Comparison of ENCODE assay signal across 8 mouse cellular contexts in genomic region chr7:127768997-127769593, GRCm38 (mm10). TPM values are rescaled to one million over a fixed set of nuclear protein-coding genes. Genes with fewer than 3 reads are reported as not detected.
DNase-seq lines count a peak whose midpoint lies in the region; ATAC-seq and TF ChIP-seq lines count a peak whose summit lies in the region.

No protein-coding gene starts in this region.

- peak; percentile 80 for ATAC-seq in embryonic facial prominence, embryonic 12.5 days (ENCODE audit: insufficient number of reproducible peaks, insufficient read depth, low FRiP score, low TSS enrichment)
- peak; percentile 89 for ATAC-seq in limb, embryonic 14.5 days (ENCODE audit: low FRiP score, low read depth)
- peak; percentile 87 for ATAC-seq in midbrain, embryonic 16.5 days

- no peaks in the 10 kb centered on the region for H3K27me3 ChIP-seq in embryonic facial prominence, embryonic 12.5 days
- no peaks in the 10 kb centered on the region for H3K27me3 ChIP-seq in limb, embryonic 14.5 days (ENCODE audit: control insufficient read depth, insufficient read depth, low read length)
- no peaks in the 10 kb centered on the region for H3K27me3 ChIP-seq in midbrain, embryonic 16.5 days (ENCODE audit: control insufficient read depth, insufficient read depth, low read depth, low read length)

- peaks cover 25% of the 10 kb centered on the region for H3K4me1 ChIP-seq in embryonic facial prominence, embryonic 12.5 days
- peaks cover 10% of the 10 kb centered on the region for H3K4me1 ChIP-seq in limb, embryonic 14.5 days (ENCODE audit: control insufficient read depth, insufficient read depth, low read length)
- peaks cover 16% of the 10 kb centered on the region for H3K4me1 ChIP-seq in midbrain, embryonic 16.5 days (ENCODE audit: control insufficient read depth, insufficient read depth, low read length)

- H3K4me3 ChIP-seq in embryonic facial prominence, embryonic 12.5 days = peak overlapping the region; percentile 64
- peak overlapping the region; percentile 70 for H3K4me3 ChIP-seq in limb, embryonic 14.5 days (replicated peaks; ENCODE audit: low read length)
- H3K4me3 ChIP-seq in midbrain, embryonic 16.5 days (ENCODE audit: low read depth, low read length) = peak overlapping the region; percentile 44

- peak overlapping the region; percentile 80 for H3K9ac ChIP-seq in embryonic facial prominence, embryonic 12.5 days
- H3K9ac ChIP-seq in limb, embryonic 14.5 days (ENCODE audit: low read depth, low read length, severe bottlenecking) = peak overlapping the region; percentile 81
- peak overlapping the region; percentile 70 for H3K9ac ChIP-seq in midbrain, embryonic 16.5 days (ENCODE audit: low read depth, low read length)

- H3K4me2 ChIP-seq in embryonic facial prominence, embryonic 12.5 days (replicated peaks) = peak overlapping the region; percentile 88
- peak overlapping the region; percentile 92 for H3K4me2 ChIP-seq in limb, embryonic 14.5 days (replicated peaks; ENCODE audit: low read depth, low read length, severe bottlenecking)
- H3K4me2 ChIP-seq in midbrain, embryonic 16.5 days (ENCODE audit: low read length) = peak overlapping the region; percentile 71

- peaks cover 39% of the 10 kb centered on the region for H3K36me3 ChIP-seq in embryonic facial prominence, embryonic 12.5 days
- H3K36me3 ChIP-seq in limb, embryonic 14.5 days (ENCODE audit: control insufficient read depth, insufficient read depth, low read length) = peaks cover 44% of the 10 kb centered on the region
- H3K36me3 ChIP-seq in midbrain, embryonic 16.5 days (ENCODE audit: control insufficient read depth, insufficient read depth, low read length) = peaks cover 23% of the 10 kb centered on the region

- peak; percentile 39 for DNase-seq in A20 (ENCODE audit: low read depth, low spot score)
- peak; percentile 92 to 95 for DNase-seq in adrenal gland, postnatal 36 days
- DNase-seq in heart, adult 9 months (ENCODE audit: low spot score in 2 of 2) = peak; percentile 98 to 99
- peak; percentile 99 for DNase-seq in kidney, adult 9 months
- DNase-seq in limb, embryonic 14.5 days (ENCODE audit: low spot score) = peak; percentile 99
- peak; percentile 75 to 79 for DNase-seq in spleen, postnatal 4 days (ENCODE audit: low spot score in 2 of 2)

- 1% methylated on average over 16 of the region's 16 CpGs for WGBS in embryonic facial prominence, embryonic 12.5 days
- WGBS in limb, embryonic 14.5 days = under 1% methylated on average over 16 of the region's 16 CpGs
- WGBS in midbrain, embryonic 16.5 days = 2% methylated on average over 14 of the region's 16 CpGs

- no peaks in the 10 kb centered on the region for H3K9me3 ChIP-seq in embryonic facial prominence, embryonic 12.5 days
- no peaks in the 10 kb centered on the region for H3K9me3 ChIP-seq in limb, embryonic 14.5 days (ENCODE audit: control insufficient read depth, low read length)
- no peaks in the 10 kb centered on the region for H3K9me3 ChIP-seq in midbrain, embryonic 16.5 days (replicated peaks; ENCODE audit: control insufficient read depth, low read length, poor library complexity, severe bottlenecking)

- TF ChIP-seq POLR2A in limb, embryonic 14.5 days (IDR thresholded peaks at IDR 0.05; ENCODE audit: borderline replicate concordance, extremely low read depth, insufficient read depth, insufficient read length) = no peak

- peak overlapping the region; percentile 93 for H3K27ac ChIP-seq in embryonic facial prominence, embryonic 12.5 days
- H3K27ac ChIP-seq in limb, embryonic 14.5 days (replicated peaks; ENCODE audit: low read depth, low read length) = peak overlapping the region; percentile 94
- peak overlapping the region; percentile 66 for H3K27ac ChIP-seq in midbrain, embryonic 16.5 days (ENCODE audit: low read length)

RNA-seq across cellular contexts. Expression of gene Orai3, which starts 0.5 kb away (rescaled TPM):
- 10 to 100 TPM; 27.7 to 36.3 TPM for total RNA-seq in adrenal gland, postnatal 36 days (2021)
- polyA plus RNA-seq in embryonic facial prominence, embryonic 12.5 days (2016; fragmentation: Nextera tagmentation; extraction: Ambion mirVana) = 16.7 and 17.5 TPM in 2 replicates
- polyA plus RNA-seq in limb, embryonic 14.5 days (2012; rRNA removed) = 22.8 and 29.6 TPM in 2 replicates
- 10.5 and 11.6 TPM in 2 replicates for polyA plus RNA-seq in limb, embryonic 14.5 days (2014; fragmentation: Nextera tagmentation; extraction: Ambion mirVana)
- polyA plus RNA-seq in midbrain, embryonic 16.5 days (2015; fragmentation: Nextera tagmentation; extraction: Ambion mirVana) = 8.8 TPM in 2 replicates

RNA-seq across cellular contexts. Expression of gene Setd1a, which starts 7.4 kb away (rescaled TPM):
- total RNA-seq in adrenal gland, postnatal 36 days (2021) = 10 to 100 TPM; 36.0 TPM
- 25.5 and 26.5 TPM in 2 replicates for polyA plus RNA-seq in embryonic facial prominence, embryonic 12.5 days (2016; fragmentation: Nextera tagmentation; extraction: Ambion mirVana)
- polyA plus RNA-seq in limb, embryonic 14.5 days (2012; rRNA removed) = 29.7 and 31.8 TPM in 2 replicates
- 27.3 and 32.0 TPM in 2 replicates for polyA plus RNA-seq in limb, embryonic 14.5 days (2014; fragmentation: Nextera tagmentation; extraction: Ambion mirVana)
- polyA plus RNA-seq in midbrain, embryonic 16.5 days (2015; fragmentation: Nextera tagmentation; extraction: Ambion mirVana) = 12.8 and 18.0 TPM in 2 replicates

RNA-seq across cellular contexts. Expression of gene Gm49388, which starts 16.3 kb away (rescaled TPM):
- total RNA-seq in adrenal gland, postnatal 36 days (2021) = 1 to 10 TPM; 4.1 to 6.6 TPM
- not detected in 2 replicates for polyA plus RNA-seq in embryonic facial prominence, embryonic 12.5 days (2016; fragmentation: Nextera tagmentation; extraction: Ambion mirVana)
- polyA plus RNA-seq in limb, embryonic 14.5 days (2012; rRNA removed) = 0.44 and 0.61 TPM in 2 replicates
- not detected in 2 replicates for polyA plus RNA-seq in limb, embryonic 14.5 days (2014; fragmentation: Nextera tagmentation; extraction: Ambion mirVana)
- polyA plus RNA-seq in midbrain, embryonic 16.5 days (2015; fragmentation: Nextera tagmentation; extraction: Ambion mirVana) = not detected in 2 replicates

RNA-seq across cellular contexts. Expression of gene Fbxl19, which starts 24.8 kb away (rescaled TPM):
- total RNA-seq in adrenal gland, postnatal 36 days (2021) = 10 to 100 TPM; 13.1 to 13.7 TPM
- polyA plus RNA-seq in embryonic facial prominence, embryonic 12.5 days (2016; fragmentation: Nextera tagmentation; extraction: Ambion mirVana) = 11.8 and 11.9 TPM in 2 replicates
- 64.5 and 81.3 TPM in 2 replicates for polyA plus RNA-seq in limb, embryonic 14.5 days (2012; rRNA removed)
- 4.4 and 6.8 TPM in 2 replicates for polyA plus RNA-seq in limb, embryonic 14.5 days (2014; fragmentation: Nextera tagmentation; extraction: Ambion mirVana)
- polyA plus RNA-seq in midbrain, embryonic 16.5 days (2015; fragmentation: Nextera tagmentation; extraction: Ambion mirVana) = 7.4 and 8.0 TPM in 2 replicates

RNA-seq across cellular contexts. Expression of gene Hsd3b7, which starts 31.3 kb away (rescaled TPM):
- total RNA-seq in adrenal gland, postnatal 36 days (2021) = 10 to 100 TPM; 30.0 to 53.3 TPM
- polyA plus RNA-seq in embryonic facial prominence, embryonic 12.5 days (2016; fragmentation: Nextera tagmentation; extraction: Ambion mirVana) = 10.3 and 10.9 TPM in 2 replicates
- polyA plus RNA-seq in limb, embryonic 14.5 days (2012; rRNA removed) = 28.0 and 28.7 TPM in 2 replicates
- polyA plus RNA-seq in limb, embryonic 14.5 days (2014; fragmentation: Nextera tagmentation; extraction: Ambion mirVana) = 14.3 and 16.5 TPM in 2 replicates
- 8.4 and 10.3 TPM in 2 replicates for polyA plus RNA-seq in midbrain, embryonic 16.5 days (2015; fragmentation: Nextera tagmentation; extraction: Ambion mirVana)

Comparison
In these comparisons a context has a peak if more than half of its experiments do, and no peak if none do; other contexts are left out.
1. Peak in every context shown above with its lines: DNase-seq, ATAC-seq, H3K4me3 ChIP-seq and H3K27ac ChIP-seq.
2. DNase-seq: peak in every context shown above with its lines; median percentile 99 in kidney, adult 9 months; 99 in limb, embryonic 14.5 days; 98 in heart, adult 9 months; 94 in adrenal gland, postnatal 36 days; 77 in spleen, postnatal 4 days; 39 in A20.